Mouse (Mus musculus) cerebellum, adult 2 months (tissue): ENCODE data around the gene Hsd17b12. TPM values are rescaled to one million over a fixed set of nuclear protein-coding genes. Genes with fewer than 3 reads are reported as not detected.

Experiments used
- DNase-seq, 2 experiments: peaks; one replicate each; pipeline ENCODE4 v3.0.0; 2021
- H3K27ac ChIP-seq: fragments of 200-500 bp; 2 replicates; pipeline ENCODE4 v1.5.1; 2012; ENCODE audit warnings: low read length, control low read depth, inconsistent platforms; ENCODE audit not compliant: insufficient read depth
- H3K27me3 ChIP-seq: fragments of 200-500 bp; 2 replicates; pipeline ENCODE4 v1.6.1; 2012; ENCODE audit warnings: inconsistent platforms, mild to moderate bottlenecking, low read length, moderate library complexity; ENCODE audit not compliant: control insufficient read depth, insufficient read depth
- H3K4me1 ChIP-seq: fragments of 200-500 bp; 2 replicates; pipeline ENCODE4 v1.6.1; 2011; ENCODE audit warnings: low read length; ENCODE audit not compliant: control insufficient read depth, insufficient read depth
- H3K4me3 ChIP-seq: fragments of 200-500 bp; replicated peaks from 2 replicates; pipeline ENCODE3; 2011; ENCODE audit warnings: mild to moderate bottlenecking, low read depth, low read length, control low read depth; ENCODE audit not compliant: insufficient read depth
- CTCF ChIP-seq: fragments of 200-500 bp; IDR thresholded peaks from 2 replicates; pipeline ENCODE4 v1.5.1; 2011; ENCODE audit warnings: low read depth, mild to moderate bottlenecking, control low read depth, low read length, moderate library complexity, borderline replicate concordance; ENCODE audit not compliant: insufficient read depth
- POLR2A ChIP-seq: fragments of 200-500 bp; IDR thresholded peaks from 2 replicates; pipeline ENCODE4 v1.6.1; 2011; ENCODE audit warnings: low read length, control low read depth, borderline replicate concordance; ENCODE audit not compliant: insufficient read depth
- WGBS: fragments of 180-500 bp; shearing (Covaris S2); methylation state at CpG from one replicate; pipeline ENCODE4 v1.1.7; 2018; 5-methylcytosine and 5-hydroxymethylcytosine counted together
- polyA plus RNA-seq: library from polyadenylated mRNA; depleted of rRNA; stranded (reverse); fragments of >200 nt; gene quantifications from 2 replicates; pipeline ENCODE4 v1.2.3, GENCODE M21; 2012; rRNA removed

Hsd17b12 gene
- polyA plus RNA-seq: 83.0 and 89.1 TPM in 2 replicates

- Histone ChIP-seq H3K27me3 (no peaks in the 10 kb centered on the region), H3K4me3 (peak within 1 kb of the TSS; percentile 93), H3K27ac (peak within 1 kb of the TSS; percentile 63), H3K4me1 (no peaks in the 10 kb centered on the region; the same call in 1 of the 2 replicates)
- peak; percentile 99 to 100 for DNase-seq
- TF ChIP-seq CTCF (no peak), POLR2A (peak; percentile 47; the same call in 1 of the 2 replicates)
- WGBS: under 1% methylated on average over 69 of the region's 69 CpGs
These were observed at the start of gene Hsd17b12 for GRCm38 (mm10) chr2:94157592-94158519. Hsd17b12 (minus strand) TSS chr2:94157964.

DNA sequence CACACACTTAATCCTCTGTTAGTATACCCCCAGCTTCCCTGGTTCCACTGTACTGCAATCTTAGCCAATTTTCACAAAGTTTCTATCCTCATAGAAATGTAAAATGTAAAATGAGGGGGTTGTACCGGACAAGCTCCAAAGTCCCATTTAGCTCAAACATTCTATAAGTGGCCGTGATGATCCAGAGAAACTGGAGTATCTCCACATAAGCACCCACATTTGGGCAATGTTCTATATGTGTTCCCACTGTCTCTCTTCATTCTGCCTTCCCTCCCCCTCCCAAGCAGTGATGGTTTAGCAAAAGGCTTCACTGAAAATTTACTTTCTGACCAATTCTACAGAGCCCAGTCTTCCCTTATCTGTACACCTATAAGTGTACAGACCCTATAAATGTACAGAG is 27.1 kb upstream of the Hsd17b12 start:
- no peaks in the 10 kb centered on the region for H3K4me1 ChIP-seq
- no peak overlapping the region for H3K4me3 ChIP-seq
- DNase-seq: no peak
- TF ChIP-seq POLR2A (no peak), CTCF (no peak)
- H3K27ac ChIP-seq: no peak overlapping the region
- WGBS: 85% methylated on average over 2 of the region's 2 CpGs
- no peaks in the 10 kb centered on the region; the same call in 1 of the 2 replicates for H3K27me3 ChIP-seq

- 22% methylated on average over 6 of the region's 6 CpGs for WGBS
- no peak for DNase-seq
- no peaks in the 10 kb centered on the region for H3K4me1 ChIP-seq
- H3K4me3 ChIP-seq: no peak overlapping the region
- TF ChIP-seq POLR2A (no peak), CTCF (no peak)
- H3K27ac ChIP-seq: no peak overlapping the region
- no peaks in the 10 kb centered on the region; the same call in 1 of the 2 replicates for H3K27me3 ChIP-seq
These were observed 26.4 kb upstream of the Hsd17b12 start for GRCm38 (mm10) chr2:94184142-94184541.

GRCm38 (mm10) chr2:94179030-94179407 is 21.3 kb upstream of the Hsd17b12 start:
- Histone ChIP-seq H3K4me1 (no peaks in the 10 kb centered on the region), H3K4me3 (peak overlapping the region; percentile 100), H3K27me3 (no peaks in the 10 kb centered on the region; the same call in 1 of the 2 replicates), H3K27ac (no peak overlapping the region)
- 2% methylated on average over 3 of the region's 3 CpGs for WGBS
- DNase-seq: no peak
- TF ChIP-seq CTCF (no peak), POLR2A (no peak)

DNA sequence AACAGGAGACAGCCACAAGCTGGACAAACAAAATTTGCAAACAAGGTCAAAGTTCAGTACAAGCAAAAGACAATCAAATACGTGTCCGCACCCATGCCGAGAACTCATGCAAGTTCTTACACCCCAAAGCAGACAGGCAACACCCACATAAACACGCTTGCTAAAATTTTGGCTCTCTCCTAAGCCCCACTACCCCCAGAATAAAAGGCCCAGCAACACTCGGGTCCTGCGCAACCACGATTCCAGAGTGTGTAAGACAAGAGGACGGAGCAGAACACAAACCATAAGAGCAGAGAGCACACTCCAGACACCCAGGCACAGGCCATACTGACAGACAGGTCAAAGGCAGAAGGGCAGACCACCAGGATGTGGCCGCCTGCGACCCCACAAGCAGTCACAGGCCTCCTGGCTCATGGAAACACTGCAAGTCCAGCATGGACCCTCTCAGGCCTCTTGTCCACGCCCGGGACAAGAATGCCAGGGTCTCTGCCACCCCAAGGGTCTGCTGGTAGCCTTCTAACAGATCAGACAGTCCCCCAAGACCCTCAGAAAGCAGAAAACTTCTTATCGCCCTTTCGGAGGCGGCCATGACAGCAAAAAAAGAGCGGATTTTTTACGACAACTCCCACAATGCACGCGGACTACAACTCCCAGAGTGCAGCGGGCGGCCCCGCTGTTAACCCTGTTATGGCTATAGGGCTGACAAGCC is 20.7 kb upstream of the Hsd17b12 start:
- Histone ChIP-seq H3K4me3 (peak overlapping the region; percentile 100), H3K27ac (peak overlapping the region; percentile 15; the same call in 1 of the 2 replicates), H3K27me3 (no peaks in the 10 kb centered on the region; the same call in 1 of the 2 replicates), H3K4me1 (no peaks in the 10 kb centered on the region)
- TF ChIP-seq CTCF (no peak), POLR2A (peak; percentile 28; the same call in 1 of the 2 replicates)
- WGBS: 1% methylated on average over 22 of the region's 22 CpGs
- peak; percentile 88 to 90 for DNase-seq

- Histone ChIP-seq H3K4me1 (no peaks in the 10 kb centered on the region), H3K27ac (no peak overlapping the region), H3K27me3 (no peaks in the 10 kb centered on the region), H3K4me3 (no peak overlapping the region)
- TF ChIP-seq CTCF: no peak
- no peak for TF ChIP-seq POLR2A
- WGBS: 76% methylated on average over 6 of the region's 6 CpGs
- no peak for DNase-seq
These were observed 19.5 kb upstream of the Hsd17b12 start for GRCm38 (mm10) chr2:94177294-94177693.

GRCm38 (mm10) chr2:94176381-94176780 is 18.6 kb upstream of the Hsd17b12 start:
- Histone ChIP-seq H3K27ac (no peak overlapping the region), H3K4me3 (no peak overlapping the region), H3K4me1 (no peaks in the 10 kb centered on the region), H3K27me3 (no peaks in the 10 kb centered on the region)
- WGBS: 69% methylated on average over 3 of the region's 3 CpGs
- TF ChIP-seq POLR2A: no peak
- no peak for DNase-seq
